Mouse (Mus musculus): ENCODE data around the gene Slc44a5.

DNA sequence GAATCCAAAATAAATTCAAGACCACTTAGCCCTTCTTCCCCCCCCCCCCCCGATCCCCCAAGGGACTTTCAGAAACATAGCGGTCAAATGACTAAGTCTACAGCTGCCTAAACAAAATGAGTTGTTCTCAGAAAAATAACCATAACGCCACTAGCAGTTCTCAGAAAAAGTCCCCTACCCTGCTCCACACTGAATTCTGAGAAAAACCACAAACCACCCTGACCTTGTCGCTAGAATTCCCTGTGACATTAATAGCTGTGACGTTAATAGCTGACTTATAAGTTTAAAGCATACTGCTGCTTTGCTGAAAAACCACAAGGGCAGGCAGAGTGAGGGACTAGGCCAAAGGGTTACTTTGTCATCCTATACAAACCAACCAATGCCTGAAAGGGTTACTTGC is 15.3 kb upstream of the Slc44a5 start:
- TF ChIP-seq EP300 (optimal IDR thresholded peaks at IDR 0.05): no peak
- TF ChIP-seq CTCF (IDR thresholded peaks at IDR 0.05; ENCODE audit: low read depth): no peak
